Mouse (Mus musculus): ENCODE data around the gene Clec4e.
"Not testable (repeated sequence)": the region's sequence is repeated elsewhere in the genome, so short reads cannot be mapped to it uniquely, and the experiment has no call there.

The Clec4e gene

GRCm38 (mm10) chr6:123289753-123290152 is at the start of gene Clec4e:
Clec4e (minus strand) TSS chr6:123289870.
- DNase-seq (ENCODE audit: low spot score in 2 of 2): no peak

GRCm38 (mm10) chr6:123332503-123332902 is 42.8 kb upstream of the Clec4e start:
- DNase-seq (ENCODE audit: low spot score in 2 of 2): no peak

GRCm38 (mm10) chr6:123308033-123308432 is 18.4 kb upstream of the Clec4e start, which contains the start of gene Vmn2r19:
Vmn2r19 (plus strand) TSS chr6:123308333.
- no peak for DNase-seq (ENCODE audit: low spot score in 2 of 2)

GRCm38 (mm10) chr6:123306315-123306714 is 16.6 kb upstream of the Clec4e start:
- not testable (repeated sequence) for DNase-seq (ENCODE audit: low spot score in 2 of 2)

GRCm38 (mm10) chr6:123296687-123297086 is 7.0 kb upstream of the Clec4e start:
- DNase-seq (ENCODE audit: low spot score in 2 of 2): no peak

- DNase-seq (ENCODE audit: low spot score in 2 of 2): not testable (repeated sequence)
These were observed 3.8 kb upstream of the Clec4e start for GRCm38 (mm10) chr6:123293509-123293908.

- DNase-seq (ENCODE audit: low spot score in 2 of 2): peak; percentile 9 to 26
These were observed 3.2 kb upstream of the Clec4e start for GRCm38 (mm10) chr6:123292751-123293400.

- DNase-seq (ENCODE audit: low spot score in 2 of 2): no peak
These were observed 739 bp downstream of the Clec4e start for GRCm38 (mm10) chr6:123288931-123289330.

- no peak for DNase-seq (ENCODE audit: low spot score in 2 of 2)
These were observed 3.4 kb downstream of the Clec4e start for GRCm38 (mm10) chr6:123286311-123286710.

- no peak for DNase-seq (ENCODE audit: low spot score in 2 of 2)
These were observed 10.2 kb downstream of the Clec4e start for GRCm38 (mm10) chr6:123279443-123279842.

GRCm38 (mm10) chr6:123266945-123267344 is 22.7 kb downstream of the Clec4e start:
- DNase-seq (ENCODE audit: low spot score in 2 of 2): no peak

GRCm38 (mm10) chr6:123265809-123266208 is 23.9 kb downstream of the Clec4e start:
- no peak for DNase-seq (ENCODE audit: low spot score in 2 of 2)

- no peak for DNase-seq (ENCODE audit: low spot score in 2 of 2)
These were observed 25.5 kb downstream of the Clec4e start for GRCm38 (mm10) chr6:123264194-123264593.

GRCm38 (mm10) chr6:123261555-123262161 is 28.0 kb downstream of the Clec4e start, which contains the start of gene Clec4d:
Clec4d (plus strand) TSS chr6:123262111.
- no peak for DNase-seq (ENCODE audit: low spot score in 2 of 2)

- no peak for DNase-seq (ENCODE audit: low spot score in 2 of 2)
These were observed 28.8 kb downstream of the Clec4e start for GRCm38 (mm10) chr6:123260868-123261267.

- DNase-seq (ENCODE audit: low spot score in 2 of 2): no peak
These were observed 29.6 kb downstream of the Clec4e start for GRCm38 (mm10) chr6:123259889-123260603.

GRCm38 (mm10) chr6:123258946-123259345 is 30.7 kb downstream of the Clec4e start:
- no peak for DNase-seq (ENCODE audit: low spot score in 2 of 2)

GRCm38 (mm10) chr6:123252735-123253134 is 36.9 kb downstream of the Clec4e start:
- DNase-seq (ENCODE audit: low spot score in 2 of 2): no peak

GRCm38 (mm10) chr6:123248862-123249261 is 40.8 kb downstream of the Clec4e start:
- DNase-seq (ENCODE audit: low spot score in 2 of 2): not testable (repeated sequence)

- DNase-seq (ENCODE audit: low spot score in 2 of 2): no peak
These were observed 45.5 kb downstream of the Clec4e start for GRCm38 (mm10) chr6:123244201-123244600.

GRCm38 (mm10) chr6:123237582-123237981 is 52.1 kb downstream of the Clec4e start:
- no peak for DNase-seq (ENCODE audit: low spot score in 2 of 2)
